Mouse (Mus musculus) megakaryocyte-erythroid progenitor cell, adult 5-6 weeks (primary cell): ENCODE measurements around the gene St6gal1. TPM values are rescaled to one million over a fixed set of nuclear protein-coding genes. Genes with fewer than 3 reads are reported as not detected.

Experiments
- ATAC-seq: replicated peaks from 2 replicates; pipeline ENCODE4 v1.8.0; 2016; ENCODE audit warnings: mild to moderate bottlenecking, inconsistent platforms; ENCODE audit not compliant: severe bottlenecking, poor library complexity, low FRiP score, low TSS enrichment
- total RNA-seq, 2 experiments: library from RNA; stranded (forward) in 1 of 2; stranded (reverse) in 1 of 2; fragments of 200-1000, 215-1000 nt in 1 of 2; fragments of >200 nt in 1 of 2; fragmentation: Nextera tagmentation in 1 of 2; gene quantifications; 2 replicates each; pipeline ENCODE4 v1.2.3; 2014 to 2017

St6gal1 gene
- total RNA-seq, 2 experiments from 2014 or later = 5.0 TPM; not detected in 1

DNA sequence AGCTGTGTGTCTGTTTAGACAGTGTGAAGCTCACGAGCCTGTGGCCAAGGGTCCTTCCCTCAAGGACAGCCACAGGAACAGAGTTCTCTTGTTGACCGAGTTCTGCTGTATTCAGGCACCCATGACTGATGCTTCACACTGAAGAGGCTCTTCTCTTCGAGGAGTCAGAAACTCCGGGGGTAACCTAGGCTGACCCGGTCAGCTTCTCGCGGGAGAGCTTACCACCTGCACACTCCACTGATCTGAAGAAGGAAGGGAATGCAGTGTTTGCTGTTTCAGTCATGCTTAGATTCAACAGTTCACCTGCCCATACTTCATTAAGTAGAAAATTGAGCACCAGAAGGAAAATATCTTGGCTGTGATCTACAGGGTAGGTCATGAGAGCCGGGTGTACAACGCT, 8.2 kb upstream of the St6gal1 start:
- ATAC-seq = no peak

DNA sequence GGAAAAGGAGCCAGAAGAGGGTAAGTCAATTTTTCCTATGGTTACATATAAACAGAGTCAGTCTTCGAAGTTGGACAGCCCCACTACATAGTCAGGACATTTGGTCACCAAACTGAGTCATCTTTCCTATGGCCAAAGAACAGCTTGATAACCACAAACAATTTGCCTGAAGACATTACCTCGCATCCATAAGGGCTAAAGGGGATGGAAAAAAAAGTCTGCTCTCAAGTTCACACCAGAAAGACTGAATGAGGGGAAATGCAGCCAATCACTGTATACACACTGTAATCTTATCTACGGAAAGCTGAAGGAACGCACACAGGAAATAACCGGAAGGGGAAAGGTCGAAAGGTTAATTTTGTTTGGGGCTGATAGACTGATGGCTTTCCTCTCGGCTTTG, 6.2 kb upstream of the St6gal1 start:
- no peak for ATAC-seq

DNA sequence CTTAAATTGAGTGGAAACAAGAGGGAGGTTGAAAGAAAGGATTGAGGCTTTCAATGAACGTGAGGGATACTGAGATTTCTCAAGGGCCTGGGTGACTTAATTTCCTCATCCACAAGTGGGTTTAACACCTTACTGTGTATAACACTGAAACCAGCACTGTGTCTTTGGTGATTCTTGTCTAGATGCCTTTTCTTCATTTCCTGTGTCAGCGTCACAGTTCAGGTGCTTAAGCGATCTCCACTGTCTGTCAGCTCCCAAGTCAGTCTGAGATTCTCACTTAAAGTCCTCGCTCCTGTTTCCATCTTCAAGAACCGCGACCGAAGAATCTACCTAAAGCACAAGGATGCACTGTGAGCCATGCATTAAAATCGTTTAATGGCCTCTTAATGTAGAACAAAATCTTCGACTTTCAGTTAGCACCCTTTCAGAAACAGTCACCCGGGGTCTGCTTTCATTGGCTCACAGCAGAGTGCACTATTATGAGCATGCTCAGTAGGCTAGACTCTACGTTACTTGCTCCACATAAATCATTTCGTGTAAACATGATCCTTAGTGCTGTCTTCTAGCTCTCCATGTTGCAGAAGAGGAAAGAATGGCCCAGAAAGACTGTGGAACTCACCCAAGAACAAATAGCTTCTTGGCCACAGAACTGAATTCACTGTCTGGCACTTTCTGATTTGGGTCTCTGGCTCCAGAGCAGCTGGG, 1.2 kb upstream of the St6gal1 start:
- ATAC-seq = no peak

DNA sequence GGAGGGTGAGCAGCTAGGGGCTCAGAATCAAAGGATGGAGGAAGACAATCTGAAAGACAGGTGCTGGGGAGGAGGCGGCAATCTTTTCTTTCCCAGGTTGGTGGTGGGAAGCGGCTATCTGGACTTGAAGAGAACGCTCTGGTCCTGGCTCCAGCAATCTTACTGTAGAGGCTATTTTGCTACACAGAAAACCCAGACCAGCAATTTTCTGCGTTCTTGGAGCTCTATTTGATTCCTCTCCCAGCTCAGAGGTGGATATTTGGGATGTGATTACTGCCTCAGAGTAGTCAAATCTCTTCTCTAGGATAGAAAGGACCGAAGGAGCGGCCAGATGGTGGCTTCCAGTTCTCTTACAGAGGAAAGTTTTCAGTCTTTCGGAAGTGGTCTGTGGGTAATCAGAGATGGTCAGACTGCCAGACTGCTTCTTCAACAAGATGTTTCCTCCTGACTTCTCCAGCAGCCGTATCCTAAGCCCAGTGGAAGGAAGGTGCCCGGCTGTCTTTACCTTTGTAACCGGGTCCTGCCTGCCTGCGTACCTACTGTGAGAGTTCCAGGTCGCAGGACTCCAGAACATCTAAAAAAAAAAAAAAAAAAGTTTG, 570 bp upstream of the St6gal1 start:
- ATAC-seq = no peak

DNA sequence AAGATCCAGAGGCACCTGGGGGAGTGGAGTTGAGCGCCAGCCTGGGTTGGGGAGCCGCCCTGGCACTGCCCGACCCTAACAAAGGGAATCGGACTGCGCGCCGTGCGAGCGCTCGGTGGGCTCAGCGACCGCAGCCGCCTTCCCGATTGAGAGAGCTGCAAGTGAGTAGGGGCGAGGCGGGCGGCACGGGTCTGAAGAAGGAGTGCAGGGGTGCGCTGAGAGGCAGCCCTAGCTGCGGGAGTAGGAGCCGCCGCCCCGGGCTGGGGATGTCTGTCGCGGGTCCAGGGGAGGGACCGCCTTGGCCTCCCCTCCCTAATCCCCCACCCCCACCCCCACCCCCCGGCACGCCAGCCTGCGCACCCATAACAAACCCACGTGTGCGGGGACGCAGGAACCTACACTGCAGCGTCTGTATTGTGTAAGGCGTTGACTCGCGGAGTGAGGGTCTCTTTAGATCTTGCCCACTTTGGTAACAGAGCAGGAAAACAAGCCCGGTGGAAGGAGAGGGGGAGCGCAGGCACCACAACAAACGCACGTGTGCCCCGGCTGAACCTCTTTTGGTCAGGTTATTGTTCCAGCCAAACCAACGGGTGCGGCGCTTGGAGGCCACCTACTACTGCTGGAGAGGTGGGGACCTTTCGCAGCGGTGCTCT, 655 bp downstream of the St6gal1 start:
- peak; percentile 27; the same call in 1 of the 2 replicates for ATAC-seq

- ATAC-seq = peak; percentile 23; the same call in 1 of the 2 replicates
Observed at GRCm38 (mm10) chr16:23225821-23226600, 1.5 kb downstream of the St6gal1 start.

DNA sequence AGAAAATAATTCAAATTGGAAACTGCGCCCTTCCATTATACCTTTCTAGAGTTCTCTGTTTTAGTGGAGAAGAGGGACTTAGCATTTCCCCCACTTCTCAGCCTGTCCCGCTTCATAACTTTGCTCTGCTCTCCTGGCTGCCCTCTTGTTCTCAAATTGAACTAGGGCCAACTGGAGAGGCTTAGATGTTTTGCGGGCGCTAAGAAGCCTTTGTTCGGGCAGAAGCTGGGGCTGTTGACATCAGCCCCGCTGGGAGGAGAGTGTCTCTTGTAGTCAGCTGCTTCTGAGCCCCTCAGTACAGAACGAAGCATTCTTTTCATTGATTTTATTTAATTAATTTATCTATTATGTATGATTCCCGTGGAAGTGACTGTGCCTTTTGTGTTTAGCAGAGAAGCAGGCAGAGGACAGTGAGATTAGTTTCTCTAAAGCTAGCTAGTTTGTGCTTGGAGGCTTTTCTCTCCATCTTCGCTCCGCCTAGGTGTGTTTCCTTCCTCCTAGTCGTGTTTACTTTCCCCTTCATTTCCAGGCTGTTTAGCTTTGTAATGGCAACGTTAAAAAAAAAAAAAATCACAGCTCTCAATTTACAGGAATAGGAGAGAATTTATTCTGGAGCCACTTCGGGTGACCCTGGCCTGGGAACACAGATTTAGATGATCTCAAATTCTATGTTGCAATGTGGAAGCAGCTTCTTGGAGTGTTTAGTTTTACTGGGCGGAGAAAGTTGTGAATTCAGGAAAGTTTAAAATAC, 2.2 kb downstream of the St6gal1 start:
- no peak for ATAC-seq

- ATAC-seq = no peak
Observed at GRCm38 (mm10) chr16:23227851-23228250, 3.3 kb downstream of the St6gal1 start.

- no peak for ATAC-seq
Observed at GRCm38 (mm10) chr16:23228486-23228885, 3.9 kb downstream of the St6gal1 start.

- no peak for ATAC-seq
Observed at GRCm38 (mm10) chr16:23229945-23230344, 5.4 kb downstream of the St6gal1 start.

GRCm38 (mm10) chr16:23231168-23231567, 6.6 kb downstream of the St6gal1 start:
- no peak for ATAC-seq

GRCm38 (mm10) chr16:23232691-23233090, 8.2 kb downstream of the St6gal1 start:
- no peak for ATAC-seq

- ATAC-seq = no peak
Observed at GRCm38 (mm10) chr16:23233496-23233895, 9.0 kb downstream of the St6gal1 start.

DNA sequence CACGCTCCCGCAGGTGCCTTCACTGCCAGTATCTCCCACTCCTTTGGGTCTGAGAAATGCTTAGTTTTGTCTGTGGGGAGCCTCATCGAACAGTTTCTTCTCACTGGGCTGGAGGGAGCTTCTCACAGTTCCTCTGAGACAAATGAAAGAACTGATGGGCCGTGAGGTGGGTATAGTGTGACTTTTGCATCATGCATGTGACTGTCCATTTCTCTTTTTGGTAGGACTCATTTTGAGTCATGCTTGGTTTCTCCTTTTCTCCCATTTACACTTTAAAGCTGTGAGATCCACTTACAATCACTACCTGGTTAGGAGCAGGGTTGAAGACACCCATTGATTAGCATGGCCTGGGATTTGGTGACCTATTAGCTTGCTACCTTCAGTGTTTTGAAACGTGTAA, 10.0 kb downstream of the St6gal1 start:
- ATAC-seq = no peak

DNA sequence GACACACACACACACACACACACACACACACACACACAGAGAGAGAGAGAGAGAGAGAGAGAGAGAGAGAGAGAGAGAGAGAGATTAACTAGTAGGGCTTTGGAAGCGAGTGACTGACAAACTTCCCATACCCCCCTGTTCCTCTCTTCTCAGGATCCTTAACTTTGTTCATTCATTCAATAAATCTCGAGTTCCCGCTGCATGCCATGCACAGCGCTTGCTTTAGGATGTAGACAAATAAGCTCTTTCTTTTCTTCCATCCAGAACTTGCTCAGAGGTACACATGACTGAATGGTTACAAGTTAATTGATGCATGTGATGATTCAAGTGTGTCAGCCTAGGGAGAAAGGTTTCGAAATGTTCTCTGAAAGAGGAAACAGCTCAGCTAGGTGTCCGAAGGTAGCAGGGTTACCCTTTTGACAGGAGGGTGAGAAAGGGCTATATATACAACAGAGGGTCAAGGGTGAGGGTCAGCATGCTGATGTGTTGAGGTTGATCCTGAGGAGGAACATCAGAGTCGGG, 10.7 kb downstream of the St6gal1 start:
- no peak for ATAC-seq

DNA sequence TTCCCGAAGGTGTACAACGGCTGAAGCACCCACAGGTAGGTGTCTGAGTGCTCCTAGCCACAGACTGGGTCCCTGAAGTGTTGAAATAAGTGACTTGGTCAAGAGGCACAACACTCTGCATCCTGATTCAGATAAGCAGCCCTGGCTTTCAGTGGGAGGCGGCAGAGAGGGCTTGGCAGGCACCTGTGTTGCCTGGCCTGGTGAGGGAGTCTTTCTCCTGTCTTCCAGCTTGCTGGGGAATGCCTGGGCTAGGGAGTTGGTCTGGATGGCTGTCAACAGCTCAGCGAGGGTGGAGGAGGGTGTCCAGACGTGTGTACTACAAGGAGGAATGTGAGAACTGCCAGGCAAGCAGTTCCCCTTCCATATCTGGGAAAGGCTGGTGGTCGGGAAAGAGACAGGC, 15.0 kb downstream of the St6gal1 start:
- no peak for ATAC-seq

- no peak for ATAC-seq
Observed at GRCm38 (mm10) chr16:23240049-23240949, 15.8 kb downstream of the St6gal1 start.

- no peak for ATAC-seq
Observed at GRCm38 (mm10) chr16:23240950-23241259, 16.4 kb downstream of the St6gal1 start.
